Mouse (Mus musculus): ENCODE data around the gene Clic1.
"Not testable (repeated sequence)": the region's sequence is repeated elsewhere in the genome, so short reads cannot be mapped to it uniquely, and the experiment has no call there.

The Clic1 gene

GRCm38 (mm10) chr17:35049561-35050016 is at the start of gene Clic1:
Gene Clic1 (plus strand): TSS chr17:35049966.
- peak in 1 of 2 experiments; percentile 63 for DNase-seq (ENCODE audit: low spot score in 2 of 2)

DNA sequence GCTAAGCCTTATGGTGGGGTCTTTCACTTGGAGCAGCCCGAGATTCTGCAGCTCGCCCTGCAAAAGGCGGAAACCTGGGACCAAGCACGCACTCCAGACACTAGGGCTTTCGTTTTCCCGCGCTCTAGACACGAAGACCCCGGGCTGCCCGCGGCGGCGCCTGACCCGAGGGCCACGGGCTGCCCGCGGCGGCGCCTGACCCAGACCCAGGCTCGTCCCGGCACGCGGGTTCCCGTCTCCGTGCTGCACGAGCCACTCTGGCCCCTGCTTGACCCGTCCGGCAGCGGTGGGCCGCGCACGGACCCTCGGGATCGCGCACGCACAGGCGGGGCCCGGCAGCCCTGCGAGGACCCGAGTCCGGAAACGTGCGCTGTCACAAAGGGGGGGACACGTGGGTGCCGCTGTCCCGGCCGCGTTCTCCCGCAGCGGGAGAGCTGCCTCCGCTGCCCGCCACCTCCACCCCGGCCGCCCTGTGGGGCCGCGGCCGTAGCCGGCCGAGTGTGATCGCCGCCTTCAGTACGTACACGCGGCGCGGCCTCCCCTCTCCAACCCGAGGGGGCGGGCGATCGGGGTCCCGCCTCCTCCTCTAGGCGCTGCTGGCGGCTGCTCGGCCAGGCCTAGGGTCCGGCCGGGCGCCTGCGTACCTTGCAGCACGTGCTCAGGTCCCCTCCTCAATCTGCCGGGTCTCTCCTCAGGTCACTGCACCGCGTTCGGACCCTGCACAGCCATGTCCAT is 48.9 kb upstream of the Clic1 start, which contains the start of gene Vars:
Gene Vars, plus strand, starts transcription at position 271 of the 735 bp plus-strand sequence.
- peak; percentile 72 to 85 for DNase-seq (ENCODE audit: low spot score in 2 of 2)

DNA sequence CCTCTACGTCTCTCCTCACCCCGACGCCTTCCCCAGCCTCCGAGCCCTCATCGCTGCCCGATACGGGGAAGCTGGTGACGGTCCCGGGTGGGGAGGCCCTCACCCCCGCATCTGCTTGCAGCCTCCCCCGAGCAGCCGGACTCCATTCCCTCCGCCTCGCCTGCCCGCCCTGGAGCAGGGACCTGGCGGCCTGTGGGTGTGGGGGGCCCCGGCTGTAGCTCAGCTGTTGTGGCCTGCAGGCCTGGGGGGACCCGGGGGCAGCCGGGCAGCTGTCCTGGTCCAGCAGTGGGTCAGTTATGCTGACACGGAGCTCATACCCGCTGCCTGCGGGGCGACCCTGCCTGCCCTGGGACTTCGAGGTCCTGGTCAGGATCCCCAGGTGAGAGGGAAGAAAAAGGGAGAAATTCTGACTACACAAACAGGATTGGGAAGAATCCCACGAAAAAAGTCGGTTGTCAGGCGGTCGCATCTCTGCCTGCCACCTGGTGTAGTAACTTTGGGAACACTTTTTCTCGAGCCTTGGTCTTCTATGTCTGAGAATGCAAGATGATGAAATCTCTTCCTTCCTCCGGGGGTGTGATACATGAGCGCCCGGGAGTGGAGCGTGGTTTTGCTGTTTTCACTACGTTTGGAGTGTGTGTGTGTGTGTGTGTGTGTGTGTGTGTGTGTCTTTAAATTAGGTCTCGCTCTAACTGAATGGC is 48.2 kb upstream of the Clic1 start:
- DNase-seq (ENCODE audit: low spot score in 2 of 2) = no peak

GRCm38 (mm10) chr17:35002153-35002865 is 47.5 kb upstream of the Clic1 start:
- no peak for DNase-seq (ENCODE audit: low spot score in 2 of 2)

GRCm38 (mm10) chr17:35003022-35003838 is 46.5 kb upstream of the Clic1 start:
- DNase-seq (ENCODE audit: low spot score in 2 of 2) = no peak

DNA sequence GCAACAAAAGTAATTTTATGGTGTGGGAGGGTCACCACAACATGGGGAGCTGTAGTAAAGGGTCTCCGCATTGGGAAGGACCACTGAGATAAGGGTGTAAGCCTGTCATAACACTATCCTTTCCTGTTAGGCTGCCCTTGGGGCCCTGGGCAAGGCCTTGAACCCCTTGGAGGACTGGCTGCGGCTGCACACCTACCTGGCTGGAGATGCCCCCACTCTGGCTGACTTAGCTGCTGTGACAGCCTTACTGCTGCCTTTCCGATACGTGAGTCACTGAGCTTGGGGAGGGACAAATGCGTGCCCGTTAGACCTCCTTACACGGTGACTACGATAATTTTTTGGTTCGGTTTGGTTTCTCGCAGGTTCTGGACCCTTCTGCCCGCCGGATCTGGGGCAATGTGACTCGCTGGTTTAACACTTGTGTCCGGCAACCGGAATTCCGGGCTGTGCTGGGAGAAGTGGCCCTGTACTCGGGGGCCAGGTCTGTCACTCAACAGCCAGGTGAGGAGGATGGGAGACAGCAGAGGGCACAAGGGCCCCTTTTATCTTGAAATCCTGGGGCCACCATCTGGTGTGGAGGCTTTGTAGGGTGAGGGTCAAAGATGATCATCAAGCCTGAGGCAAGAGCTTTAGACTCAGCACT is 45.6 kb upstream of the Clic1 start:
- no peak for DNase-seq (ENCODE audit: low spot score in 2 of 2)

GRCm38 (mm10) chr17:35005158-35005557 is 44.6 kb upstream of the Clic1 start:
- DNase-seq (ENCODE audit: low spot score in 2 of 2) = no peak

DNA sequence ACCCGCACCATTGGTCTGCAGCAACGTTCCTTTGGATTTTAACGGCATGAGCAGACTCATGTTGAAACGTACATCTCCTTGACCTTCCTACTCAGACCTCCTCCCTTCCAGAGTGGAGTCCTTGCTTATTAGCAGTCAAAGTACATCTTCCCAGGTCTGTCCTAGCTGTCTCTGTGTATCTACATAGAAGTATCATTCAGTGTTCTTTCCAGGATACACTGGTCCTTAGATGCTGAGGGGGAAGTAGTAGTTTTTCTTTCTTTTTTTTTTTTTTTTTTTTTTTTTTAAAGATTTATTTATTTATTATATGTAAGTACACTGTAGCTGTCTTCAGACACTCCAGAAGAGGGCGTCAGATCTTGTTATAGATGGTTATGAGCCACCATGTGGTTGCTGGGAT is 43.9 kb upstream of the Clic1 start:
- not testable (repeated sequence) for DNase-seq (ENCODE audit: low spot score in 2 of 2)

DNA sequence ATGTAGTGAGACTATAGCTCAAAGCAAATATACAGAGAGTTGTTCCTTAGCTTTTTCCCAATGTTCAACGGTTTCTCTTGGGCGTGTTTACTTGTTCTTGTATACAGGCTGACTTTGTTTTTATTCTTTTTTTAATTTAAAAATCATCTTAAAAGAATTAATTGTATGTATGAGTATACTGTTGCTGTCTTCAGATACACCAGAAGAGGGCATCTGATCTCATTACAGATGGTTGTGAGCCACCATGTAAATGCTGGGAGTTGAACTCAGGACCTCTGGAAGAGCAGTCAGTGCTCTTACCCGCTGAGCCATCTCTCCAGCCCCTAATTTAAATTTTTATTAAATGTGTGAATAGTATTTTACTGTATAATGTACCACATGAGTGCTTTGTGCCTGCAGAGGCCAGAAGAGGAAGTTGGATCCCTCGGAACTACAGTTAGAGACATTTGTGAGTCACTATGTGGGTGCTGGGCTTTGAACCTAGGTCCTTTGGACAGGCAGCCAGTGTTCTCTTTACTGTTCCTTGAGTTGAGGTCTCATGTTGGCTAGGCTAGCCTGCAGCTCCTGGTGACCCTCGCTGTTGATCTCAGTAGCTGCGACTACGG is 42.3 kb upstream of the Clic1 start:
- no peak for DNase-seq (ENCODE audit: low spot score in 2 of 2)

DNA sequence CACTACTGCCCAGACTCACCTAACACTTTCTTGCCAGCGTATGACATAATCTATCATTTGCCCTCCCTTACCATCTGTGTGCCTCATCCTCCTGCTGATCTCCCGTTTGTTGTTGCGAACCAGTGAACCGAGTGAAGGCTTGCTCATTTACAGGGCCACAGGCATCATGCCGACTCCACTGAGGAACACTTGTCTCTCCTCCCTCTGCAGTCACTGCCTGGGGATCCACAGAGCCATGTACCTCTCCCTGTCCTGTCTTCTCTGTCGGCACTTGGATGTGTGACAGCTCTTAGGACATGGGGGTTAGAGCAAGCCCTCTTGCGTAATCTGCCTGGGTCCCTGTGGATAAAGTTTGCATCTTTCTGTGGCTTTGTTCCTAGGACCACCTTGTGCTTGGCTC is 40.2 kb upstream of the Clic1 start:
- no peak for DNase-seq (ENCODE audit: low spot score in 2 of 2)

DNA sequence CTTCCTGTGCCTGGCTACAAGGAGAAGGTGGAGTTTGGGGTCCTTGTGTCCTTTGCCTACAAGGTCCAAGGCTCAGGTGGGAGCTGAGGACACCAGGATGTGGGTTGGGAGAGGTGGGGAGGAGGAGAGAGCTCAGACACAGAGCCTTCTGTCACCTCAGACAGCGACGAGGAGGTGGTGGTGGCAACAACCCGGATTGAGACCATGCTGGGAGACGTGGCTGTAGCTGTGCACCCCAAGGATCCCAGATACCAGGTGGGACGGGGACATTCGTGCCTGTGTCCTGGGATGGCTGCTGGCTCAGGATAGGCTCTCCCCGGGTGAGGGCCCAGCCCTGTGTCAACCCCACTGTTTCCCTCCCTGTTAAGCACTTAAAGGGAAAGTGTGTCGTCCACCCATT is 38.3 kb upstream of the Clic1 start:
- DNase-seq (ENCODE audit: low spot score in 2 of 2) = no peak

GRCm38 (mm10) chr17:35012430-35012829 is 37.3 kb upstream of the Clic1 start:
- no peak for DNase-seq (ENCODE audit: low spot score in 2 of 2)

DNA sequence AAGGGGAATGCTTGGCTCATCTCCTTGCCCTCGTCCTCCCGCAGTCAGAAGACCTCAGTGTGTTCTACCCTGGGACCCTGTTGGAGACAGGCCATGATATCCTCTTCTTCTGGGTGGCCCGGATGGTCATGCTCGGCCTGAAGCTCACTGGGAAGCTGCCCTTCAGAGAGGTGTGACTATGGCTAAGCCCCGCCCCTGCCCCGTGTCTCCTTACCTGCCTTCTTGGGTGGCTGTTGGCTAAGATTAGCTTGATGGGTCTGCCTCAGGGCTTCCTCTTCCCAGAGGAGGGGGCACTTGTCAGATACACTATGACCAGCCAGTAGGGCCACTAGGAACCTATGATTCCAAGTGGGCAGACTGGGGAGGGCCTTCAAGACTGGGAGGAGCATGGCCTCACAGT is 36.5 kb upstream of the Clic1 start:
- no peak for DNase-seq (ENCODE audit: low spot score in 2 of 2)

GRCm38 (mm10) chr17:35015296-35015695 is 34.5 kb upstream of the Clic1 start:
- no peak for DNase-seq (ENCODE audit: low spot score in 2 of 2)

DNA sequence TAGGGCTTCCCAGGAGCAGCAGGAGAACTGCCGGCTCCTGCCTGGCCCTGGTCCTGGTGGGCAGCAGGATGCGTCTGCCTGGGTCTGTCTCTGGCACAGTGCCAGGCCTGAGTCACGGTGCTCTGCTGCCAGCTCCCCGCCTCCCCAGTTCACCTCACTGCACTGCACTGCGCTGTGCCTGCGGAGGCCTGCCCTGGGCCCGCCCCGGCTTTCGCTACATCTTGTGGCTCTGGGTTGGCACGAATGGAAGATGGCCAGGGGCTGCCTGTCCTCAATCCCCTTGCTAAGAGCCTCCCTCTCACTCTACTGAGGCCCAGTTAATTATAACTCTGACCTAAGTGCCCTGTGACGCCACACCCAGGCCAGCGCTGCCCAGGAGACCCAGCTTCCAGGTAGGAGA is 33.4 kb upstream of the Clic1 start, which contains the start of gene Vwa7:
Gene Vwa7, plus strand, starts transcription at position 204 of the 400 bp plus-strand sequence.
- peak; percentile 60 to 82 for DNase-seq (ENCODE audit: low spot score in 2 of 2)

GRCm38 (mm10) chr17:35016791-35017705 is 32.7 kb upstream of the Clic1 start:
- no peak for DNase-seq (ENCODE audit: low spot score in 2 of 2)

- no peak for DNase-seq (ENCODE audit: low spot score in 2 of 2)
Observed at GRCm38 (mm10) chr17:35017706-35018030, 32.1 kb upstream of the Clic1 start.

- DNase-seq (ENCODE audit: low spot score in 2 of 2) = no peak
Observed at GRCm38 (mm10) chr17:35018171-35018570, 31.6 kb upstream of the Clic1 start.

GRCm38 (mm10) chr17:35019894-35020293 is 29.9 kb upstream of the Clic1 start:
- no peak for DNase-seq (ENCODE audit: low spot score in 2 of 2)

- no peak for DNase-seq (ENCODE audit: low spot score in 2 of 2)
Observed at GRCm38 (mm10) chr17:35020551-35020950, 29.2 kb upstream of the Clic1 start.

All from cerebellum, postnatal 4 days (tissue).